Mouse (Mus musculus) heart, embryonic 14.5 days (tissue): ENCODE data around the gene Agbl2. TPM values are rescaled to one million over a fixed set of nuclear protein-coding genes. Genes with fewer than 3 reads are reported as not detected.

Source experiments
- ATAC-seq: fragments of 200-750 bp; cut with Nextera tagmentation; 2 replicates; pipeline ENCODE4 v1.8.0; 2017; ENCODE audit warnings: low read depth, moderate TSS enrichment; ENCODE audit not compliant: insufficient number of reproducible peaks, insufficient read depth, low FRiP score
- H3K27ac ChIP-seq, 2 experiments: fragments of 200-500 bp in 1 of 2; fragments of 300-500 bp in 1 of 2; sonication (generic) in 1 of 2; replicated peaks in 1 of 2; 2 replicates each; pipeline ENCODE4 v1.5.1; 2012 to 2014; ENCODE audit warnings: low read depth in 2 of 2, low read length in 2 of 2, control low read depth in 1 of 2, mild to moderate bottlenecking in 1 of 2, mixed read lengths in 1 of 2; ENCODE audit not compliant: control insufficient read depth in 1 of 2, insufficient read depth in 1 of 2
- H3K27me3 ChIP-seq: fragments of 300-500 bp; sonication (generic); 2 replicates; pipeline ENCODE4 v1.6.1; 2014; ENCODE audit warnings: mild to moderate bottlenecking, low read length, control low read depth; ENCODE audit not compliant: control insufficient read depth, insufficient read depth
- H3K36me3 ChIP-seq: fragments of 300-500 bp; sonication (generic); 2 replicates; pipeline ENCODE4 v1.6.1; 2014; ENCODE audit warnings: mild to moderate bottlenecking, control low read depth, low read length, mixed read lengths; ENCODE audit not compliant: control insufficient read depth, insufficient read depth
- H3K4me1 ChIP-seq, 2 experiments: fragments of 200-500 bp in 1 of 2; fragments of 300-500 bp in 1 of 2; sonication (generic) in 1 of 2; 2 replicates each; pipeline ENCODE4 v1.6.1; 2012 to 2014; ENCODE audit warnings: low read length in 2 of 2, control low read depth in 1 of 2, mixed read lengths in 1 of 2; ENCODE audit not compliant: control insufficient read depth in 2 of 2, insufficient read depth in 2 of 2
- H3K4me2 ChIP-seq: fragments of 300-500 bp; sonication (generic); 2 replicates; pipeline ENCODE4 v1.6.1; 2014; ENCODE audit warnings: mild to moderate bottlenecking, low read length
- H3K4me3 ChIP-seq, 2 experiments: fragments of 200-500 bp in 1 of 2; fragments of 300-500 bp in 1 of 2; sonication (generic) in 1 of 2; 2 replicates each; pipeline ENCODE4 v1.5.1; 2012 to 2014; ENCODE audit warnings: low read length in 2 of 2, mild to moderate bottlenecking in 2 of 2, control low read depth in 1 of 2, low read depth in 1 of 2, moderate library complexity in 1 of 2; ENCODE audit not compliant: control insufficient read depth in 1 of 2, insufficient read depth in 1 of 2
- H3K9ac ChIP-seq: fragments of 300-500 bp; sonication (generic); 2 replicates; pipeline ENCODE4 v1.6.1; 2014; ENCODE audit warnings: mild to moderate bottlenecking, low read length
- H3K9me3 ChIP-seq: fragments of 300-500 bp; sonication (generic); 2 replicates; pipeline ENCODE4 v1.6.1; 2016; ENCODE audit warnings: low read length, control low read depth; ENCODE audit not compliant: control insufficient read depth
- WGBS: fragments of 180-500 bp; shearing (Covaris S2); extraction: QIAGEN DNeasy Blood & Tissue Kit; methylation state at CpG from one replicate; pipeline ENCODE4 v1.1.7; 2014; 5-methylcytosine and 5-hydroxymethylcytosine counted together
- polyA plus RNA-seq: library from polyadenylated mRNA; unstranded; fragments of >200 nt; fragmentation: Nextera tagmentation; extraction: Ambion mirVana; gene quantifications from 2 replicates; pipeline ENCODE4 v1.2.1, GENCODE M21; 2014

The Agbl2 gene
- polyA plus RNA-seq, 1 experiment from 2014 or later = 2.4 TPM

DNA sequence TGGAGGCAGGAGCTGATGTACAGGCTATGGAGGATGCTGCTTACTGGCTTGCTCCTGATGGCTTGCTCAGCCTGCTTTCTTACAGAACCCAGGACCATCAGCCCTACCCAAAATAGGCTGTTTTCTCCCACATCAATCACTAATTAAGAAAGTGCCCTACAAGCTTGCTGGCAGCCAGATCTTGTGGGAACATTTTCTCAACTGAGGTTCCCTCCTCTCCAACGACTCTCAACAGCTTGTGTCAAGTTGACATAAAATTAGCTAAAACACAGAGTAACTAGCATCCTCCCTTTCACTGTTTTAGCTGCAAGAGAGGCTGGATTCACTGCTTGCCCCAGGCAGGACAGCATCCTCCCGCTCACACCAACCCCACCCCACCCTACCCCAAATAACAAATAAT is 99.3 kb downstream of the Agbl2 start:
- peaks cover 18 to 30% of the 10 kb centered on the region in 2 experiments for H3K4me1 ChIP-seq
- 0 out of 2 replicates have a peak, but pooled peaks cover 4% of the 10 kb centered on the region for H3K9me3 ChIP-seq
- H3K27ac ChIP-seq = no peak overlapping the region
- H3K4me2 ChIP-seq = no peak overlapping the region
- H3K27me3 ChIP-seq = peaks cover 20% of the 10 kb centered on the region
- ATAC-seq = no peak
- H3K4me3 ChIP-seq = no peak overlapping the region
- H3K9ac ChIP-seq = no peak overlapping the region
- no peaks in the 10 kb centered on the region for H3K36me3 ChIP-seq
- 74% methylated on average over 2 of the region's 2 CpGs for WGBS

Other genes starting within 250 kb of the Agbl2 start
- 1.5 and 1.8 TPM in 2 replicates for gene Ptprj, start 202.1 kb upstream of the Agbl2 start, polyA plus RNA-seq
- 24.0 and 28.5 TPM in 2 replicates for gene Nup160, start 105.5 kb upstream of the Agbl2 start, polyA plus RNA-seq
- gene Fnbp4, start 37.4 kb upstream of the Agbl2 start, polyA plus RNA-seq = 53.1 and 56.3 TPM in 2 replicates
- gene Mtch2, start 64.4 kb downstream of the Agbl2 start, polyA plus RNA-seq = 277 and 286 TPM in 2 replicates
- 19.4 and 22.2 TPM in 2 replicates for gene C1qtnf4, start 103.1 kb downstream of the Agbl2 start, polyA plus RNA-seq
- gene Kbtbd4, start 122.0 kb downstream of the Agbl2 start, polyA plus RNA-seq = 20.6 and 24.8 TPM in 2 replicates
- gene Ndufs3, start 122.1 kb downstream of the Agbl2 start, polyA plus RNA-seq = 410 and 423 TPM in 2 replicates
- 76.6 and 79.1 TPM in 2 replicates for gene Celf1, start 157.7 kb downstream of the Agbl2 start, polyA plus RNA-seq